Mouse (Mus musculus): ENCODE measurements around the gene Slc35b1.

The Slc35b1 gene

GRCm38 (mm10) chr11:95366280-95366897 lies 18.1 kb upstream of the Slc35b1 start:
- DNase-seq (ENCODE audit: low spot score in 2 of 2) = no peak

- DNase-seq (ENCODE audit: low spot score in 2 of 2) = no peak
These were observed 17.3 kb upstream of the Slc35b1 start for GRCm38 (mm10) chr11:95367011-95367735.

GRCm38 (mm10) chr11:95368231-95368823 lies 16.2 kb upstream of the Slc35b1 start:
- no peak for DNase-seq (ENCODE audit: low spot score in 2 of 2)

- DNase-seq (ENCODE audit: low spot score in 2 of 2) = no peak
These were observed 15.6 kb upstream of the Slc35b1 start for GRCm38 (mm10) chr11:95368871-95369270.

- DNase-seq (ENCODE audit: low spot score in 2 of 2) = peak in 1 of 2 experiments; percentile 43
These were observed 14.3 kb upstream of the Slc35b1 start for GRCm38 (mm10) chr11:95369964-95370890.

- DNase-seq (ENCODE audit: low spot score in 2 of 2) = no peak
These were observed 13.3 kb upstream of the Slc35b1 start for GRCm38 (mm10) chr11:95371182-95371581.

GRCm38 (mm10) chr11:95378926-95379325 lies 5.6 kb upstream of the Slc35b1 start:
- DNase-seq (ENCODE audit: low spot score in 2 of 2) = no peak

- no peak for DNase-seq (ENCODE audit: low spot score in 2 of 2)
These were observed 4.9 kb upstream of the Slc35b1 start for GRCm38 (mm10) chr11:95379552-95379951.

GRCm38 (mm10) chr11:95380711-95381110 lies 3.8 kb upstream of the Slc35b1 start:
- DNase-seq (ENCODE audit: low spot score in 2 of 2) = no peak

GRCm38 (mm10) chr11:95381146-95381545 lies 3.3 kb upstream of the Slc35b1 start:
- no peak for DNase-seq (ENCODE audit: low spot score in 2 of 2)

GRCm38 (mm10) chr11:95383331-95383986 lies 1.0 kb upstream of the Slc35b1 start:
- peak in 1 of 2 experiments; percentile 36 for DNase-seq (ENCODE audit: low spot score in 2 of 2)

GRCm38 (mm10) chr11:95384004-95384318 lies 531 bp upstream of the Slc35b1 start:
- DNase-seq (ENCODE audit: low spot score in 2 of 2) = no peak

- no peak for DNase-seq (ENCODE audit: low spot score in 2 of 2)
These were observed 455 bp downstream of the Slc35b1 start for GRCm38 (mm10) chr11:95384973-95385320.

GRCm38 (mm10) chr11:95387354-95387753 lies 2.9 kb downstream of the Slc35b1 start:
- no peak for DNase-seq (ENCODE audit: low spot score in 2 of 2)

- DNase-seq (ENCODE audit: low spot score in 2 of 2) = no peak
These were observed 4.5 kb downstream of the Slc35b1 start for GRCm38 (mm10) chr11:95389006-95389405.

GRCm38 (mm10) chr11:95390420-95390819 lies 5.9 kb downstream of the Slc35b1 start:
- DNase-seq (ENCODE audit: low spot score in 2 of 2) = no peak

GRCm38 (mm10) chr11:95391201-95391600 lies 6.7 kb downstream of the Slc35b1 start:
- DNase-seq (ENCODE audit: low spot score in 2 of 2) = no peak

GRCm38 (mm10) chr11:95391743-95392142 lies 7.3 kb downstream of the Slc35b1 start:
- DNase-seq (ENCODE audit: low spot score in 2 of 2) = no peak

GRCm38 (mm10) chr11:95392223-95392667 lies 7.8 kb downstream of the Slc35b1 start:
- DNase-seq (ENCODE audit: low spot score in 2 of 2) = no peak

- DNase-seq (ENCODE audit: low spot score in 2 of 2) = no peak
These were observed 8.4 kb downstream of the Slc35b1 start for GRCm38 (mm10) chr11:95392708-95393499.

- no peak for DNase-seq (ENCODE audit: low spot score in 2 of 2)
These were observed 9.0 kb downstream of the Slc35b1 start for GRCm38 (mm10) chr11:95393500-95393816.

All from urinary bladder, adult 18-20 months (tissue).